Mouse (Mus musculus) kidney, embryonic 16.5 days (tissue): ENCODE results near the gene Lcn6. TPM values are rescaled to one million over a fixed set of nuclear protein-coding genes. Genes with fewer than 3 reads are reported as not detected.

Source experiments
- ATAC-seq: fragments of 200-750 bp; cut with Nextera tagmentation; 2 replicates; pipeline ENCODE4 v1.8.0; 2017; ENCODE audit warnings: moderate TSS enrichment; ENCODE audit not compliant: low FRiP score, low TSS enrichment
- H3K27ac ChIP-seq: fragments of 300-500 bp; sonication (generic); 2 replicates; pipeline ENCODE4 v1.5.1; 2014; ENCODE audit warnings: low read length
- H3K27me3 ChIP-seq: fragments of 300-500 bp; sonication (generic); 2 replicates; pipeline ENCODE4 v1.6.1; 2014; ENCODE audit warnings: low read length, control low read depth, mixed read lengths; ENCODE audit not compliant: insufficient read depth
- H3K36me3 ChIP-seq: fragments of 300-500 bp; sonication (generic); 2 replicates; pipeline ENCODE4 v1.6.1; 2014; ENCODE audit warnings: low read length, control low read depth, mixed read lengths; ENCODE audit not compliant: insufficient read depth
- H3K4me1 ChIP-seq: fragments of 300-500 bp; sonication (generic); 2 replicates; pipeline ENCODE4 v1.6.1; 2014; ENCODE audit warnings: low read length, control low read depth, mixed read lengths; ENCODE audit not compliant: insufficient read depth
- H3K4me2 ChIP-seq: fragments of 300-500 bp; sonication (generic); replicated peaks from 2 replicates; pipeline ENCODE4 v1.6.1; 2014; ENCODE audit warnings: low read depth, low read length
- H3K4me3 ChIP-seq: fragments of 300-500 bp; sonication (generic); 2 replicates; pipeline ENCODE4 v1.5.1; 2014; ENCODE audit warnings: mild to moderate bottlenecking, low read length
- H3K9ac ChIP-seq: fragments of 300-500 bp; sonication (generic); replicated peaks from 2 replicates; pipeline ENCODE4 v1.6.1; 2014; ENCODE audit warnings: low read length
- H3K9me3 ChIP-seq: fragments of 300-500 bp; sonication (generic); 2 replicates; pipeline ENCODE4 v1.6.1; 2016; ENCODE audit warnings: low read length, control low read depth
- WGBS: fragments of 180-500 bp; shearing (Covaris S2); extraction: QIAGEN DNeasy Blood & Tissue Kit; methylation state at CpG from one replicate; pipeline ENCODE4 v1.1.7; 2014; 5-methylcytosine and 5-hydroxymethylcytosine counted together
- polyA plus RNA-seq: library from polyadenylated mRNA; unstranded; fragments of >200 nt; fragmentation: Nextera tagmentation; extraction: Ambion mirVana; gene quantifications from 2 replicates; pipeline ENCODE4 v1.2.1, GENCODE M21; 2015

Lcn6 gene
- polyA plus RNA-seq: not detected in 2 replicates

GRCm38 (mm10) chr2:25676486-25676885, at the start of gene Lcn6:
Gene Lcn6, plus strand, starts transcription at chr2:25676786.
- 89% methylated on average over 3 of the region's 3 CpGs for WGBS
- no peak for ATAC-seq
- Histone ChIP-seq H3K36me3 (no peaks in the 10 kb centered on the region), H3K4me1 (no peaks in the 10 kb centered on the region), H3K9ac (no peak within 1 kb of the TSS), H3K9me3 (no peaks in the 10 kb centered on the region), H3K27ac (no peak within 1 kb of the TSS), H3K27me3 (no peaks in the 10 kb centered on the region), H3K4me3 (no peak within 1 kb of the TSS), H3K4me2 (no peak within 1 kb of the TSS)

- H3K27ac ChIP-seq: no peak within 1 kb of the TSS
- no peak within 1 kb of the TSS for H3K4me3 ChIP-seq
- 80% methylated on average over 6 of the region's 6 CpGs for WGBS
- no peaks in the 10 kb centered on the region for H3K4me1 ChIP-seq
- H3K9me3 ChIP-seq: no peaks in the 10 kb centered on the region
- H3K36me3 ChIP-seq: no peaks in the 10 kb centered on the region
- 0 out of 2 replicates have a peak within 1 kb of the TSS, but pooled peaks have one; percentile 8 for H3K9ac ChIP-seq
- ATAC-seq: no peak
- H3K27me3 ChIP-seq: no peaks in the 10 kb centered on the region
- no peak within 1 kb of the TSS for H3K4me2 ChIP-seq
Observed at GRCm38 (mm10) chr2:25627811-25628210, 48.8 kb upstream of the Lcn6 start, which contains the start of gene Fcna. Gene Fcna, minus strand, starts transcription at chr2:25628030.

- Histone ChIP-seq H3K4me3 (no peak overlapping the region), H3K36me3 (no peaks in the 10 kb centered on the region), H3K9me3 (no peaks in the 10 kb centered on the region), H3K9ac (no peak overlapping the region), H3K4me2 (no peak overlapping the region), H3K27me3 (no peaks in the 10 kb centered on the region), H3K4me1 (no peaks in the 10 kb centered on the region), H3K27ac (no peak overlapping the region)
- ATAC-seq: no peak
- 35% methylated on average over 4 of the region's 4 CpGs for WGBS
Observed at GRCm38 (mm10) chr2:25628738-25629137, 47.8 kb upstream of the Lcn6 start.

GRCm38 (mm10) chr2:25633616-25634015, 43.0 kb upstream of the Lcn6 start:
- no peak overlapping the region for H3K4me3 ChIP-seq
- ATAC-seq: no peak
- H3K9me3 ChIP-seq: no peaks in the 10 kb centered on the region
- H3K36me3 ChIP-seq: no peaks in the 10 kb centered on the region
- H3K27me3 ChIP-seq: no peaks in the 10 kb centered on the region
- H3K4me1 ChIP-seq: no peaks in the 10 kb centered on the region
- WGBS: 88% methylated on average over 3 of the region's 3 CpGs
- no peak overlapping the region for H3K27ac ChIP-seq
- no peak overlapping the region for H3K4me2 ChIP-seq
- H3K9ac ChIP-seq: no peak overlapping the region

- H3K27me3 ChIP-seq: no peaks in the 10 kb centered on the region
- no peak for ATAC-seq
- H3K4me1 ChIP-seq: no peaks in the 10 kb centered on the region
- no peak overlapping the region for H3K27ac ChIP-seq
- WGBS: 69% methylated on average over 1 of the region's 1 CpGs
- H3K4me2 ChIP-seq: no peak overlapping the region
- no peaks in the 10 kb centered on the region for H3K36me3 ChIP-seq
- no peaks in the 10 kb centered on the region for H3K9me3 ChIP-seq
- no peak overlapping the region for H3K9ac ChIP-seq
- no peak overlapping the region for H3K4me3 ChIP-seq
Observed at GRCm38 (mm10) chr2:25634046-25634445, 42.5 kb upstream of the Lcn6 start.

GRCm38 (mm10) chr2:25639890-25640289, 36.7 kb upstream of the Lcn6 start:
- Histone ChIP-seq H3K27ac (no peak overlapping the region), H3K9me3 (no peaks in the 10 kb centered on the region), H3K4me1 (no peaks in the 10 kb centered on the region), H3K9ac (no peak overlapping the region), H3K4me3 (no peak overlapping the region), H3K27me3 (no peaks in the 10 kb centered on the region), H3K36me3 (no peaks in the 10 kb centered on the region), H3K4me2 (no peak overlapping the region)
- 24% methylated on average over 6 of the region's 6 CpGs for WGBS
- ATAC-seq: no peak

- no peak within 1 kb of the TSS for H3K4me2 ChIP-seq
- no peak within 1 kb of the TSS for H3K9ac ChIP-seq
- H3K27me3 ChIP-seq: no peaks in the 10 kb centered on the region
- 79% methylated on average over 2 of the region's 2 CpGs for WGBS
- H3K36me3 ChIP-seq: no peaks in the 10 kb centered on the region
- no peaks in the 10 kb centered on the region for H3K4me1 ChIP-seq
- no peak within 1 kb of the TSS for H3K27ac ChIP-seq
- no peak for ATAC-seq
- no peak within 1 kb of the TSS for H3K4me3 ChIP-seq
- no peaks in the 10 kb centered on the region for H3K9me3 ChIP-seq
Observed at GRCm38 (mm10) chr2:25652902-25653301, 23.7 kb upstream of the Lcn6 start, which contains the start of gene Lcn8. Gene Lcn8, plus strand, starts transcription at chr2:25653120.

- ATAC-seq: no peak
- no peaks in the 10 kb centered on the region for H3K4me1 ChIP-seq
- no peaks in the 10 kb centered on the region for H3K36me3 ChIP-seq
- H3K27me3 ChIP-seq: no peaks in the 10 kb centered on the region
- no peak overlapping the region for H3K4me3 ChIP-seq
- H3K4me2 ChIP-seq: no peak overlapping the region
- 44% methylated on average over 1 of the region's 1 CpGs for whole genome bisulfite sequencing
- no peaks in the 10 kb centered on the region for H3K9me3 ChIP-seq
- H3K27ac ChIP-seq: no peak overlapping the region
- no peak overlapping the region for H3K9ac ChIP-seq
Observed at GRCm38 (mm10) chr2:25654502-25654901, 22.1 kb upstream of the Lcn6 start.

GRCm38 (mm10) chr2:25656691-25657090, 19.9 kb upstream of the Lcn6 start:
- Histone ChIP-seq H3K36me3 (no peaks in the 10 kb centered on the region), H3K27me3 (no peaks in the 10 kb centered on the region), H3K4me3 (no peak overlapping the region), H3K9me3 (no peaks in the 10 kb centered on the region), H3K4me2 (no peak overlapping the region), H3K9ac (no peak overlapping the region), H3K27ac (no peak overlapping the region), H3K4me1 (no peaks in the 10 kb centered on the region)
- 86% methylated on average over 4 of the region's 4 CpGs for WGBS
- ATAC-seq: no peak

GRCm38 (mm10) chr2:25657246-25657645, 19.3 kb upstream of the Lcn6 start:
- no peak overlapping the region for H3K9ac ChIP-seq
- H3K4me3 ChIP-seq: no peak overlapping the region
- no peaks in the 10 kb centered on the region for H3K36me3 ChIP-seq
- H3K27me3 ChIP-seq: no peaks in the 10 kb centered on the region
- no peak for ATAC-seq
- no peak overlapping the region for H3K4me2 ChIP-seq
- WGBS: 83% methylated on average over 4 of the region's 4 CpGs
- no peaks in the 10 kb centered on the region for H3K4me1 ChIP-seq
- no peaks in the 10 kb centered on the region for H3K9me3 ChIP-seq
- H3K27ac ChIP-seq: no peak overlapping the region
